Mouse (Mus musculus) ES-E14 (cell line): Measurements from ENCODE around the gene Inpp5e.
"Not testable (repeated sequence)": the region's sequence is repeated elsewhere in the genome, so short reads cannot be mapped to it uniquely, and the experiment has no call there.

Source experiments
- CHD2 ChIP-seq: IDR thresholded peaks from 2 replicates; pipeline ENCODE4 v1.6.1; 2014; ENCODE audit warnings: mild to moderate bottlenecking, low read depth, low read length, inconsistent platforms
- HCFC1 ChIP-seq: IDR thresholded peaks from 2 replicates; pipeline ENCODE4 v1.6.1; 2012; ENCODE audit warnings: low read length, inconsistent platforms, borderline replicate concordance; ENCODE audit not compliant: insufficient read depth
- MAFK ChIP-seq: IDR thresholded peaks from 2 replicates; pipeline ENCODE4 v1.6.1; 2014; ENCODE audit warnings: mild to moderate bottlenecking, low read depth, low read length, inconsistent platforms; ENCODE audit not compliant: insufficient read depth

DNA sequence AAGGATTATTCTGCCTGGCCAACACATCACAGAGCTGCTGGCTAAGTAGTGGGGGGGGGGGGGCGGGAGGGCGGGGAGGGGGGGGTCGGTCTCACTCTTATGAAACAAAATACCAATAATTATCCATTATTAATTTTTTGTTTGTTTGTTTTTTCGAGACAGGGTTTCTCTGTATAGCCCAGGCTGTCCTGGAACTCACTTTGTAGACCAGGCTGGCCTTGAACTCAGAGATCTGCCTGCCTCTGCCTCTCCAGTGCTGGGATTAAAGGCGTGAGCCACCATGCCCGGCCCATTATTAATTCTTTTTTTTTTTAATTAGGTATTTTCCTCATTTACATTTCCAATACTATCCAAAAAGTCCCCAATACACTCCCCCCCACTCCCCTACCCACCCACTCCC is 28.1 kb downstream of the Inpp5e start:
- not testable (repeated sequence) for TF ChIP-seq CHD2, MAFK, HCFC1
